Mouse (Mus musculus) heart, adult 2 months (tissue): ENCODE measurements around the gene Vmp1.
A peak's percentile ranks its signal among the peaks of the same experiment; 100 is the strongest.

Experiments
- CTCF ChIP-seq: fragments of 200-600 bp; IDR thresholded peaks from 2 replicates; pipeline ENCODE4 v1.8.1; 2022; ENCODE audit warnings: antibody characterized with exemption, mild to moderate bottlenecking, moderate library complexity
- POLR2A ChIP-seq: fragments of 200-500 bp; IDR thresholded peaks from 2 replicates; pipeline ENCODE4 v1.6.1; 2011; ENCODE audit warnings: mild to moderate bottlenecking, low read depth, low read length, control low read depth; ENCODE audit not compliant: insufficient read depth

GRCm38 (mm10) chr11:86581250-86581753 is 102.3 kb downstream of the Vmp1 start:
- peak; percentile 45 for TF ChIP-seq CTCF
- TF ChIP-seq POLR2A: peak; percentile 88
